Comparison of ENCODE assay signal across 8 mouse cellular contexts in the genomic region with DNA sequence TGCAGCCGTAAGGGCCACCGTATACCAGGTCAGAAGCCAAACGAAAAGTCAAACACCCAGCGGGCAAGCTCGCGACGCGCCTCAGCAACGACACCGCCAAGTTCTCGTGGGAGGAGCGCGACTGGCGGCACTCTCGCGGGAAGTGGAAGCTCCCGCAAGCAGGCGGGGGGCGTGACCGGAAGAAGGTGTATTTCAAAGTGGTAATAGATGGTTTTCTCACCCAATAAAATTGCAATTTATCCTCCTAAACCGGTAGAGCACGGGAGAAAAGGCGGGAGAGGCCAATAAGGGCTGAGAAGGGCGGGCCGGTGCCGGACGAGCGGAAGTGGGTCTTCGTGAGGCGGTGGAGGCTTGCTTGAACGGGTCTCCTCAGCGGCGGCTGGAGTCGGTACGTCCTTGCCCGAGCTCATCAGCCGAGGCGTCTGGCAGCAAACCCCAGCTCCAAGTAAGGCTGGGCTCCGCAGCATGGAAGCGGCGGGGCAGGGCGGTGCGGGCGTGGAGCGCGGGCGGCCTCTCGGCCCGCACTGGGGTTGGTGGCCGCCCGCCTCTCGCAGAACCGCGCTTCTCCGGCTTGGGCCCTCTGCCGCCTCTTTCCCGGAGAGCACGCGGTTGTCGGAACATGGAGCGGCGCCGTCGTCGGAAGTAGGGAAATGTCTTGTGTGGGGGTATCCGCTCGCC. TPM values are rescaled to one million over a fixed set of nuclear protein-coding genes. Genes with fewer than 3 reads are reported as not detected.
DNase-seq lines count a peak whose midpoint lies in the region; ATAC-seq and TF ChIP-seq lines count a peak whose summit lies in the region.

A gene (plus strand): TSS at position 193 of the 678 bp plus-strand sequence.

- peaks cover 54% of the 10 kb centered on the region for H3K36me3 ChIP-seq in E14TG2a.4 (ENCODE audit: insufficient read depth, low read length)
- H3K36me3 ChIP-seq in forebrain, embryonic 12.5 days (replicated peaks), result 0 out of 2 replicates have a peak, but pooled peaks cover 4% of the 10 kb centered on the region
- peaks cover 4% of the 10 kb centered on the region; the same call in 1 of the 2 replicates for H3K36me3 ChIP-seq in heart, postnatal 0 days (replicated peaks; ENCODE audit: control insufficient read depth, insufficient read depth, low read length)
- no peaks in the 10 kb centered on the region for H3K36me3 ChIP-seq in liver, embryonic 16.5 days (ENCODE audit: control insufficient read depth, insufficient read depth)
- no peaks in the 10 kb centered on the region for H3K36me3 ChIP-seq in neural tube, embryonic 13.5 days
- no peaks in the 10 kb centered on the region for H3K36me3 ChIP-seq in testis, adult 2 months (ENCODE audit: control insufficient read depth, insufficient read depth, low read length)

- H3K4me2 ChIP-seq in forebrain, embryonic 12.5 days, result peak within 1 kb of the TSS; percentile 88
- peak within 1 kb of the TSS; percentile 80 for H3K4me2 ChIP-seq in heart, postnatal 0 days (ENCODE audit: low read depth, low read length)
- H3K4me2 ChIP-seq in liver, embryonic 16.5 days (ENCODE audit: low read depth, low read length), result peak within 1 kb of the TSS; percentile 97
- H3K4me2 ChIP-seq in neural tube, embryonic 13.5 days, result peak within 1 kb of the TSS; percentile 91

- H3K4me1 ChIP-seq in E14TG2a.4 (replicated peaks; ENCODE audit: low read depth, low read length), result peaks cover 52% of the 10 kb centered on the region
- H3K4me1 ChIP-seq in forebrain, embryonic 12.5 days, result peaks cover 20% of the 10 kb centered on the region
- H3K4me1 ChIP-seq in heart, postnatal 0 days (ENCODE audit: control insufficient read depth, insufficient read depth), result peaks cover 21% of the 10 kb centered on the region
- H3K4me1 ChIP-seq in liver, embryonic 16.5 days (ENCODE audit: control insufficient read depth, low read depth, low read length), result peaks cover 19% of the 10 kb centered on the region
- peaks cover 24% of the 10 kb centered on the region for H3K4me1 ChIP-seq in neural tube, embryonic 13.5 days (replicated peaks)
- peaks cover 6% of the 10 kb centered on the region for H3K4me1 ChIP-seq in testis, adult 2 months (ENCODE audit: control insufficient read depth, insufficient read depth, low read length)

- TF ChIP-seq POLR2A in testis, adult 2 months (IDR thresholded peaks at IDR 0.05; ENCODE audit: control insufficient read depth, low read depth, low read length), result peak; percentile 98

- H3K9me3 ChIP-seq in E14TG2a.4 (ENCODE audit: low read length), result no peaks in the 10 kb centered on the region
- H3K9me3 ChIP-seq in forebrain, embryonic 12.5 days, result no peaks in the 10 kb centered on the region
- no peaks in the 10 kb centered on the region for H3K9me3 ChIP-seq in heart, postnatal 0 days (replicated peaks; ENCODE audit: control insufficient read depth, low read length)
- H3K9me3 ChIP-seq in liver, embryonic 16.5 days (replicated peaks; ENCODE audit: control insufficient read depth, low read length), result no peaks in the 10 kb centered on the region
- no peaks in the 10 kb centered on the region for H3K9me3 ChIP-seq in neural tube, embryonic 13.5 days

- peak within 1 kb of the TSS; percentile 96 for H3K4me3 ChIP-seq in E14TG2a.4 (replicated peaks; ENCODE audit: low read length)
- peak within 1 kb of the TSS; percentile 97 for H3K4me3 ChIP-seq in forebrain, embryonic 12.5 days (replicated peaks)
- peak within 1 kb of the TSS; percentile 73 for H3K4me3 ChIP-seq in heart, postnatal 0 days (ENCODE audit: low read depth, low read length)
- H3K4me3 ChIP-seq in liver, embryonic 16.5 days (ENCODE audit: low read depth, low read length), result peak within 1 kb of the TSS; percentile 99
- peak within 1 kb of the TSS; percentile 99 for H3K4me3 ChIP-seq in neural tube, embryonic 13.5 days
- H3K4me3 ChIP-seq in testis, adult 2 months (ENCODE audit: control insufficient read depth, low read depth, low read length), result peak within 1 kb of the TSS; percentile 93

- peak within 1 kb of the TSS; percentile 98 for H3K9ac ChIP-seq in forebrain, embryonic 12.5 days
- H3K9ac ChIP-seq in heart, postnatal 0 days (replicated peaks; ENCODE audit: low read depth, low read length), result peak within 1 kb of the TSS; percentile 98
- H3K9ac ChIP-seq in liver, embryonic 16.5 days (ENCODE audit: low read depth, low read length), result peak within 1 kb of the TSS; percentile 97
- H3K9ac ChIP-seq in neural tube, embryonic 13.5 days, result peak within 1 kb of the TSS; percentile 98

- WGBS in forebrain, embryonic 12.5 days, result under 1% methylated on average over 67 of the region's 67 CpGs
- WGBS in heart, postnatal 0 days, result under 1% methylated on average over 53 of the region's 67 CpGs
- WGBS in liver, embryonic 16.5 days (ENCODE audit: insufficient replicate concordance), result under 1% methylated on average over 67 of the region's 67 CpGs
- under 1% methylated on average over 67 of the region's 67 CpGs for WGBS in neural tube, embryonic 13.5 days

- peak; percentile 82 for TF ChIP-seq EP300 in heart, postnatal 0 days (IDR thresholded peaks at IDR 0.05; ENCODE audit: low read depth)

- no peak for TF ChIP-seq CTCF in E14TG2a.4 (conservative IDR thresholded peaks at IDR 0.05; ENCODE audit: low read length)
- no peak for TF ChIP-seq CTCF in heart, postnatal 0 days (IDR thresholded peaks at IDR 0.05; ENCODE audit: low read depth)
- no peak for TF ChIP-seq CTCF in testis, adult 2 months (IDR thresholded peaks at IDR 0.05; ENCODE audit: control insufficient read depth, insufficient read depth, insufficient replicate concordance, low read depth, low read length)

- DNase-seq in c-Kit-positive CD71-positive TER-119-positive erythroid progenitor cells, embryonic 14.5 days (ENCODE audit: low spot score), result peak; percentile 97
- peak; percentile 100 for DNase-seq in heart, postnatal 0 days (ENCODE audit: low spot score)
- DNase-seq in kidney, postnatal 4 days, result peak; percentile 99

- no peaks in the 10 kb centered on the region for H3K27me3 ChIP-seq in E14TG2a.4 (ENCODE audit: insufficient read depth, low read length)
- no peaks in the 10 kb centered on the region for H3K27me3 ChIP-seq in forebrain, embryonic 12.5 days
- no peaks in the 10 kb centered on the region for H3K27me3 ChIP-seq in heart, postnatal 0 days (ENCODE audit: control insufficient read depth, insufficient read depth, low read length)
- H3K27me3 ChIP-seq in liver, embryonic 16.5 days (ENCODE audit: control insufficient read depth, insufficient read depth, low read depth, low read length), result no peaks in the 10 kb centered on the region
- no peaks in the 10 kb centered on the region for H3K27me3 ChIP-seq in neural tube, embryonic 13.5 days
- no peaks in the 10 kb centered on the region for H3K27me3 ChIP-seq in testis, adult 2 months (ENCODE audit: control insufficient read depth, insufficient read depth, low read length)

- peak within 1 kb of the TSS; percentile 97 for H3K27ac ChIP-seq in forebrain, embryonic 12.5 days
- H3K27ac ChIP-seq in heart, postnatal 0 days (ENCODE audit: low read depth), result peak within 1 kb of the TSS; percentile 90
- peak within 1 kb of the TSS; percentile 96 for H3K27ac ChIP-seq in liver, embryonic 16.5 days (ENCODE audit: low read length)
- peak within 1 kb of the TSS; percentile 95 for H3K27ac ChIP-seq in neural tube, embryonic 13.5 days (replicated peaks)
- peak within 1 kb of the TSS; percentile 97 for H3K27ac ChIP-seq in testis, adult 2 months (ENCODE audit: control insufficient read depth, insufficient read depth, low read depth, low read length)

- ATAC-seq in forebrain, embryonic 12.5 days (ENCODE audit: low FRiP score), result peak; percentile 97
- ATAC-seq in heart, postnatal 0 days (ENCODE audit: insufficient read depth, low read depth), result peak; percentile 95
- ATAC-seq in liver, embryonic 16.5 days (ENCODE audit: low read depth), result peak; percentile 96
- peak; percentile 98 for ATAC-seq in neural tube, embryonic 13.5 days (ENCODE audit: low read depth)

RNA-seq across cellular contexts. Expression of the gene that starts here (rescaled TPM):
- 178 and 180 TPM in 2 replicates for polyA plus RNA-seq in forebrain, embryonic 12.5 days (2016; fragmentation: Nextera tagmentation; extraction: Ambion mirVana)
- total RNA-seq in heart, postnatal 0 days (2014; rRNA removed; ENCODE audit: low replicate concordance), result 82.5 and 85.8 TPM in 2 replicates
- polyA plus RNA-seq in heart, postnatal 0 days (2015; fragmentation: Nextera tagmentation; extraction: Ambion mirVana), result 55.3 and 61.1 TPM in 2 replicates
- polyA plus RNA-seq in liver, embryonic 16.5 days (2015; fragmentation: Nextera tagmentation; extraction: Ambion mirVana), result 68.3 and 68.4 TPM in 2 replicates
- 134 and 135 TPM in 2 replicates for polyA plus RNA-seq in neural tube, embryonic 13.5 days (2015; fragmentation: Nextera tagmentation; extraction: Ambion mirVana)
- polyA plus RNA-seq in testis, adult 2 months (2012; rRNA removed), result 82.2 and 102 TPM in 2 replicates

Comparison
In these comparisons a context has a peak if more than half of its experiments do, and no peak if none do; other contexts are left out.
1. Peak in every context shown above with its lines: DNase-seq, ATAC-seq, H3K4me3 ChIP-seq and H3K27ac ChIP-seq.